22 mouse cellular contexts compared by ENCODE assay signal in the genomic region with DNA sequence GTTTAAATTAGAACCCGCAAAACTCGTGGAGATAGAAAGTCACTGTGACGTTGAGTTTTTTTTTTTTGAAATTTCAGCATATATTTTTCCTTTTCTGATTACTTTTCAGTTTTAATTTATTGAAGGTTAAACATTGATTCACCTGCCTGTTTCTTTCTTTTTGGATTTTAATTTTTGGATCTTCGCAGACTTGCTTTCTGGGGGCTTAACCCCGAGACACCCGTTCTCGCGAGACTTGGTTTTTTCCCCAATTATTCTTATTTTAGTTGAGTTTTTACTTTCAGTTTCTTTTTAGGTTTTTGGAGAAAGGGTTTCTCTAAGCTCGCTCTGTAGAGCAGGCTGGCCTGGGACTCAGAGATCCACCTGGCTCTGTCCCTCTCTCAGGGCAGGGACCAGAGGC. TPM values are rescaled to one million over a fixed set of nuclear protein-coding genes. Genes with fewer than 3 reads are reported as not detected.
"Had no signal": no experiment of that assay in that cellular context is flagged by ENCODE, and none has a peak within 500 bp of the region (broad histone marks: within the 10 kb centered on the region; RNA-seq: fewer than 3 reads in every experiment).

No protein-coding gene starts in this region.

RNA-seq across cellular contexts. Expression of a gene that starts 36.6 kb away (rescaled TPM):
- total RNA-seq: layer of hippocampus, adult 2 months; layer of hippocampus, postnatal 25 days; left cerebral cortex, adult 18-20 months; left cerebral cortex, postnatal 25 days; monocyte, adult 5-6 weeks had no signal
- polyA plus RNA-seq: kidney, embryonic 14.5 days; kidney, postnatal 0 days; large intestine, adult 2 months; limb, embryonic 10.5 days; limb, embryonic 13.5 days; liver, embryonic 12.5 days; liver, embryonic 15.5 days; lung, embryonic 15.5 days; midbrain, embryonic 10.5 days; midbrain, embryonic 13.5 days; midbrain, embryonic 16.5 days; myocyte; neural tube, embryonic 11.5 days; neural tube, embryonic 14.5 days; stomach, embryonic 16.5 days; testis, adult 2 months; urinary bladder, adult 2 months had no signal
